ENCODE assay signal across 27 mouse cellular contexts in the genomic region with DNA sequence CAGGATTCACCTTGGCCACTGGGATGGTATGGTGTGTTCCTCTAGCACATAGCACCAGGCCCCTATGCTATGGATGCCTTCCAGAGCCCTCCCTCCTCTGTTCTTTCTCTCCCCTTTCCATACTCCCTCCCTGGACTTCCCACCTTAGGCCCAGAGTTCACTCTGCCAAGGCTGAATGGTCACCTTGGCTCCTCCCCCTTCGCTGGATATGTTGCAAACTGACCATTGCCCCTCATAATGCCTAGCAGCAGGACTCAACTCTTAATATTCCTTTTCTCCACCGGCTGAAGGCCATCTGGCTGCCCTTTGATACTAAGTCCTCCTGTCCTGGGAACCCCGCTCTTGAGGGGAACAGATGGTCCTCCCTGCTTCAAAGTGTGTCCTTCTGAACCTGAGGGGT. TPM values are rescaled to one million over a fixed set of nuclear protein-coding genes. Genes with fewer than 3 reads are reported as not detected.
DNase-seq lines count a peak whose midpoint lies in the region; ATAC-seq and TF ChIP-seq lines count a peak whose summit lies in the region.
"Had no signal": no experiment of that assay in that cellular context is flagged by ENCODE, and none has a peak within 500 bp of the region (broad histone marks: within the 10 kb centered on the region; RNA-seq: fewer than 3 reads in every experiment).

No protein-coding gene starts in this region.

- no peak overlapping the region for H3K9ac ChIP-seq in intestine, postnatal 0 days (ENCODE audit: low read depth, low read length)
- H3K9ac ChIP-seq in kidney, embryonic 16.5 days (replicated peaks; ENCODE audit: low read length), result no peak overlapping the region
- H3K9ac ChIP-seq: embryonic facial prominence, embryonic 15.5 days; forebrain, embryonic 12.5 days; forebrain, postnatal 0 days; hindbrain, embryonic 13.5 days; liver, embryonic 14.5 days; neural tube, embryonic 13.5 days had no signal

- 0 out of 2 replicates have a peak, but pooled peaks cover 2% of the 10 kb centered on the region for H3K4me1 ChIP-seq in intestine, postnatal 0 days (replicated peaks; ENCODE audit: control insufficient read depth, insufficient read depth, low read length)
- H3K4me1 ChIP-seq in kidney, embryonic 16.5 days (ENCODE audit: insufficient read depth, low read length), result no peaks in the 10 kb centered on the region; the same call in 1 of the 2 replicates
- H3K4me1 ChIP-seq: embryonic facial prominence, embryonic 15.5 days; forebrain, embryonic 12.5 days; heart, embryonic 12.5 days; hindbrain, embryonic 13.5 days had no signal

- peak overlapping the region; percentile 73 for H3K27ac ChIP-seq in intestine, postnatal 0 days (ENCODE audit: low read depth, low read length)
- H3K27ac ChIP-seq in kidney, embryonic 16.5 days (ENCODE audit: low read length), result peak overlapping the region; percentile 61
- H3K27ac ChIP-seq: embryonic facial prominence, embryonic 10.5 days; embryonic facial prominence, embryonic 15.5 days; forebrain, embryonic 12.5 days; heart, adult 2 months; hindbrain, embryonic 13.5 days; liver, embryonic 14.5 days; neural tube, embryonic 13.5 days had no signal

- H3K27me3 ChIP-seq in intestine, postnatal 0 days (replicated peaks; ENCODE audit: control insufficient read depth, insufficient read depth, low read length), result no peaks in the 10 kb centered on the region
- no peaks in the 10 kb centered on the region for H3K27me3 ChIP-seq in kidney, embryonic 16.5 days (ENCODE audit: insufficient read depth, low read length)
- H3K27me3 ChIP-seq: embryonic facial prominence, embryonic 15.5 days had no signal

- no peak for ATAC-seq in intestine, postnatal 0 days
- peak; percentile 56 for ATAC-seq in kidney, embryonic 16.5 days (ENCODE audit: low FRiP score, low TSS enrichment)
- ATAC-seq: forebrain, postnatal 0 days had no signal

- peak overlapping the region; percentile 40 for H3K4me2 ChIP-seq in intestine, postnatal 0 days (replicated peaks; ENCODE audit: low read depth)
- H3K4me2 ChIP-seq in kidney, embryonic 16.5 days (replicated peaks; ENCODE audit: low read depth, low read length), result no peak overlapping the region
- H3K4me2 ChIP-seq: embryonic facial prominence, embryonic 15.5 days; forebrain, embryonic 12.5 days; heart, embryonic 12.5 days; hindbrain, embryonic 13.5 days; midbrain, embryonic 11.5 days; neural tube, embryonic 13.5 days had no signal

- no peak overlapping the region for H3K4me3 ChIP-seq in intestine, postnatal 0 days (ENCODE audit: low read depth, low read length)
- H3K4me3 ChIP-seq in kidney, embryonic 16.5 days (ENCODE audit: low read length), result no peak overlapping the region
- H3K4me3 ChIP-seq: embryonic facial prominence, embryonic 10.5 days; embryonic facial prominence, embryonic 15.5 days; forebrain, embryonic 12.5 days; heart, adult 2 months; heart, embryonic 12.5 days; hindbrain, embryonic 13.5 days; myocyte; neural tube, embryonic 13.5 days had no signal

- DNase-seq in kidney, adult 18-20 months, result peak; percentile 80
- DNase-seq in kidney, postnatal 36 days, result peak; percentile 86 to 94
- DNase-seq in layer of hippocampus, postnatal 25 days (ENCODE audit: extremely low spot score in 1 of 2, low spot score in 1 of 2), result no peak
- DNase-seq in natural killer cell, adult 2 months (ENCODE audit: low spot score in 2 of 2), result no peak
- no peak for DNase-seq in cerebellum, adult 9-10 months
- DNase-seq: B cell, adult 2 months; cerebellum, adult 2 months; cerebellum, postnatal 25 days; forebrain, postnatal 0 days; heart, adult 2 months; heart, postnatal 4 days; layer of hippocampus, postnatal 36 days; left cerebral cortex, postnatal 4 days; lung, adult 2 months; lung, postnatal 10 days; thymus, postnatal 25 days had no signal

- WGBS in intestine, postnatal 0 days, result 53% methylated on average over 3 of the region's 3 CpGs
- WGBS in kidney, embryonic 16.5 days, result 60% methylated on average over 3 of the region's 3 CpGs

- no peak for TF ChIP-seq CTCF in intestine, postnatal 0 days (IDR thresholded peaks at IDR 0.05; ENCODE audit: low read depth)

- H3K36me3 ChIP-seq in intestine, postnatal 0 days (ENCODE audit: control insufficient read depth, insufficient read depth), result no peaks in the 10 kb centered on the region
- no peaks in the 10 kb centered on the region for H3K36me3 ChIP-seq in kidney, embryonic 16.5 days (ENCODE audit: insufficient read depth, low read length)
- H3K36me3 ChIP-seq: embryonic facial prominence, embryonic 10.5 days; embryonic facial prominence, embryonic 15.5 days; forebrain, embryonic 12.5 days; heart, embryonic 12.5 days; hindbrain, embryonic 13.5 days; neural tube, embryonic 13.5 days had no signal

- no peaks in the 10 kb centered on the region for H3K9me3 ChIP-seq in intestine, postnatal 0 days (ENCODE audit: control insufficient read depth)
- H3K9me3 ChIP-seq in kidney, embryonic 16.5 days (ENCODE audit: low read length), result no peaks in the 10 kb centered on the region
- H3K9me3 ChIP-seq: embryonic facial prominence, embryonic 10.5 days; embryonic facial prominence, embryonic 15.5 days; forebrain, embryonic 12.5 days; heart, embryonic 12.5 days; hindbrain, embryonic 13.5 days; neural tube, embryonic 13.5 days had no signal

RNA-seq across cellular contexts. Expression of a gene that starts 5.1 kb away (rescaled TPM):
- 60.0 and 61.9 TPM in 2 replicates for polyA plus RNA-seq in intestine, postnatal 0 days (2015; fragmentation: Nextera tagmentation; extraction: Ambion mirVana)
- 58.4 and 60.3 TPM in 2 replicates for polyA plus RNA-seq in kidney, embryonic 16.5 days (2015; fragmentation: Nextera tagmentation; extraction: Ambion mirVana)
- 10 to 100 TPM; 20.9 to 23.1 TPM for total RNA-seq in layer of hippocampus, postnatal 25 days (2021)

Comparison
In these comparisons a context has a peak if more than half of its experiments do, and no peak if none do; other contexts are left out.
1. DNase-seq: peak in kidney, adult 18-20 months (single experiment) and kidney, postnatal 36 days (2 of 2); none in layer of hippocampus, postnatal 25 days (0 of 2), natural killer cell, adult 2 months (0 of 2) and cerebellum, adult 9-10 months (single experiment).